ENCODE assay signal across 14 mouse cellular contexts in genomic region chr4:123971059-123971458, GRCm38 (mm10). TPM values are rescaled to one million over a fixed set of nuclear protein-coding genes. Genes with fewer than 3 reads are reported as not detected.
DNase-seq lines count a peak whose midpoint lies in the region; ATAC-seq and TF ChIP-seq lines count a peak whose summit lies in the region.
"Had no signal": no experiment of that assay in that cellular context is flagged by ENCODE, and none has a peak within 500 bp of the region (broad histone marks: within the 10 kb centered on the region; RNA-seq: fewer than 3 reads in every experiment).

No protein-coding gene starts in this region.

- H3K9me3 ChIP-seq in forebrain, embryonic 11.5 days (ENCODE audit: control insufficient read depth, low read length): no peaks in the 10 kb centered on the region
- H3K9me3 ChIP-seq in forebrain, embryonic 16.5 days (ENCODE audit: control insufficient read depth, low read length): no peaks in the 10 kb centered on the region
- no peaks in the 10 kb centered on the region for H3K9me3 ChIP-seq in liver, embryonic 12.5 days (replicated peaks)
- H3K9me3 ChIP-seq in G1E (replicated peaks): no peaks in the 10 kb centered on the region
- H3K9me3 ChIP-seq in limb, embryonic 11.5 days (ENCODE audit: control insufficient read depth, low read length): no peaks in the 10 kb centered on the region
- H3K9me3 ChIP-seq: hindbrain, embryonic 12.5 days; liver, embryonic 13.5 days; midbrain, embryonic 13.5 days had no signal

- H3K27me3 ChIP-seq in forebrain, embryonic 11.5 days (ENCODE audit: control insufficient read depth, insufficient read depth, low read length): peaks cover 3% of the 10 kb centered on the region; the same call in 1 of the 2 replicates
- no peaks in the 10 kb centered on the region for H3K27me3 ChIP-seq in forebrain, embryonic 16.5 days (replicated peaks; ENCODE audit: control insufficient read depth, insufficient read depth, low read length)
- no peaks in the 10 kb centered on the region for H3K27me3 ChIP-seq in liver, adult 2 months (ENCODE audit: control insufficient read depth, insufficient read depth, low read length)
- H3K27me3 ChIP-seq in liver, embryonic 12.5 days (replicated peaks): peaks cover 26% of the 10 kb centered on the region
- peaks cover 4% of the 10 kb centered on the region for H3K27me3 ChIP-seq in G1E (ENCODE audit: insufficient read depth, low read length)
- 0 out of 2 replicates have a peak, but pooled peaks cover 6% of the 10 kb centered on the region for H3K27me3 ChIP-seq in limb, embryonic 11.5 days (ENCODE audit: control insufficient read depth, insufficient read depth, low read length)

- WGBS in forebrain, embryonic 11.5 days: 80% methylated on average over 4 of the region's 4 CpGs
- 81% methylated on average over 4 of the region's 4 CpGs for WGBS in forebrain, embryonic 16.5 days
- 86% methylated on average over 4 of the region's 4 CpGs for WGBS in liver, adult 2 months
- 59% methylated on average over 4 of the region's 4 CpGs for WGBS in liver, embryonic 12.5 days (ENCODE audit: insufficient replicate concordance)
- WGBS in limb, embryonic 11.5 days: 83% methylated on average over 4 of the region's 4 CpGs

- H3K27ac ChIP-seq in forebrain, embryonic 11.5 days (ENCODE audit: low read depth, low read length): no peak overlapping the region
- no peak overlapping the region for H3K27ac ChIP-seq in forebrain, embryonic 16.5 days (ENCODE audit: low read length)
- no peak overlapping the region for H3K27ac ChIP-seq in liver, adult 2 months (replicated peaks; ENCODE audit: insufficient read depth, low read depth, low read length)
- H3K27ac ChIP-seq in liver, embryonic 12.5 days: no peak overlapping the region
- no peak overlapping the region for H3K27ac ChIP-seq in limb, embryonic 11.5 days (replicated peaks; ENCODE audit: low read depth, low read length)
- H3K27ac ChIP-seq: hindbrain, embryonic 12.5 days; liver, embryonic 13.5 days; midbrain, embryonic 13.5 days had no signal

- peak; percentile 67 for TF ChIP-seq CTCF in liver, adult 2 months (IDR thresholded peaks at IDR 0.05; ENCODE audit: low read depth, low read length)
- peak; percentile 46 for TF ChIP-seq CTCF in G1E (IDR thresholded peaks at IDR 0.05; ENCODE audit: low read depth, low read length)

- intact Hi-C loops in gastrocnemius, postnatal 14 days (cut with DNase I; ENCODE audit: low total_unique reads): no loop called here

- H3K4me3 ChIP-seq in forebrain, embryonic 11.5 days (ENCODE audit: low read depth, low read length): no peak overlapping the region
- no peak overlapping the region for H3K4me3 ChIP-seq in forebrain, embryonic 16.5 days (replicated peaks; ENCODE audit: low read length)
- no peak overlapping the region for H3K4me3 ChIP-seq in liver, adult 2 months (ENCODE audit: insufficient read depth, low read depth, low read length)
- no peak overlapping the region for H3K4me3 ChIP-seq in liver, embryonic 12.5 days
- H3K4me3 ChIP-seq in G1E (ENCODE audit: low read depth, low read length): no peak overlapping the region
- no peak overlapping the region for H3K4me3 ChIP-seq in limb, embryonic 11.5 days (ENCODE audit: low read depth, low read length)
- H3K4me3 ChIP-seq: hindbrain, embryonic 12.5 days; liver, embryonic 13.5 days; midbrain, embryonic 13.5 days had no signal

- TF ChIP-seq POLR2A in liver, adult 2 months (IDR thresholded peaks at IDR 0.05; ENCODE audit: extremely low read depth, insufficient read depth, low read length): no peak

- H3K36me3 ChIP-seq in forebrain, embryonic 11.5 days (ENCODE audit: control insufficient read depth, insufficient read depth, low read length): no peaks in the 10 kb centered on the region
- H3K36me3 ChIP-seq in forebrain, embryonic 16.5 days (ENCODE audit: control insufficient read depth, insufficient read depth): no peaks in the 10 kb centered on the region
- H3K36me3 ChIP-seq in liver, adult 2 months (ENCODE audit: control insufficient read depth, insufficient read depth, low read length): no peaks in the 10 kb centered on the region
- no peaks in the 10 kb centered on the region for H3K36me3 ChIP-seq in liver, embryonic 12.5 days
- no peaks in the 10 kb centered on the region for H3K36me3 ChIP-seq in G1E (replicated peaks)
- no peaks in the 10 kb centered on the region for H3K36me3 ChIP-seq in limb, embryonic 11.5 days (ENCODE audit: control insufficient read depth, insufficient read depth, low read length)
- H3K36me3 ChIP-seq: hindbrain, embryonic 12.5 days; liver, embryonic 13.5 days; midbrain, embryonic 13.5 days had no signal

- ATAC-seq in forebrain, embryonic 11.5 days (replicated peaks; ENCODE audit: low FRiP score): no peak
- no peak for ATAC-seq in forebrain, embryonic 16.5 days
- no peak for ATAC-seq in liver, embryonic 12.5 days
- ATAC-seq in G1E (ENCODE audit: extremely low read depth, insufficient number of reproducible peaks, low FRiP score, poor library complexity, severe bottlenecking): no peak
- no peak for ATAC-seq in limb, embryonic 11.5 days (ENCODE audit: insufficient number of reproducible peaks, low FRiP score, low TSS enrichment, low read depth)

- no peak overlapping the region for H3K4me2 ChIP-seq in forebrain, embryonic 11.5 days (ENCODE audit: low read depth, low read length, severe bottlenecking)
- no peak overlapping the region for H3K4me2 ChIP-seq in forebrain, embryonic 16.5 days (ENCODE audit: low read length)
- no peak overlapping the region for H3K4me2 ChIP-seq in liver, embryonic 12.5 days
- H3K4me2 ChIP-seq in limb, embryonic 11.5 days (ENCODE audit: low read depth, severe bottlenecking): no peak overlapping the region
- H3K4me2 ChIP-seq: hindbrain, embryonic 12.5 days; liver, embryonic 13.5 days; midbrain, embryonic 13.5 days had no signal

- no peak overlapping the region for H3K9ac ChIP-seq in forebrain, embryonic 11.5 days (ENCODE audit: low read length)
- no peak overlapping the region for H3K9ac ChIP-seq in forebrain, embryonic 16.5 days (replicated peaks; ENCODE audit: low read depth, low read length)
- no peak overlapping the region for H3K9ac ChIP-seq in liver, adult 2 months (ENCODE audit: low read depth, low read length)
- H3K9ac ChIP-seq in liver, embryonic 12.5 days: no peak overlapping the region
- H3K9ac ChIP-seq in limb, embryonic 11.5 days (ENCODE audit: low read length): no peak overlapping the region
- H3K9ac ChIP-seq: hindbrain, embryonic 12.5 days; liver, embryonic 13.5 days; midbrain, embryonic 13.5 days had no signal

- no peaks in the 10 kb centered on the region for H3K79me2 ChIP-seq in liver, adult 2 months (ENCODE audit: control insufficient read depth, insufficient read depth, low read length)

- peaks cover 5% of the 10 kb centered on the region; the same call in 1 of the 2 replicates for H3K4me1 ChIP-seq in forebrain, embryonic 11.5 days (replicated peaks; ENCODE audit: control insufficient read depth, insufficient read depth, low read length)
- H3K4me1 ChIP-seq in forebrain, embryonic 16.5 days (replicated peaks; ENCODE audit: control insufficient read depth, insufficient read depth, low read length): peaks cover 5% of the 10 kb centered on the region
- peaks cover 10% of the 10 kb centered on the region for H3K4me1 ChIP-seq in liver, adult 2 months (ENCODE audit: control insufficient read depth, insufficient read depth, low read length)
- H3K4me1 ChIP-seq in liver, embryonic 12.5 days: no peaks in the 10 kb centered on the region
- H3K4me1 ChIP-seq in G1E (ENCODE audit: insufficient read depth, low read depth, low read length): no peaks in the 10 kb centered on the region; the same call in 1 of the 2 replicates
- peaks cover 3% of the 10 kb centered on the region; the same call in 1 of the 2 replicates for H3K4me1 ChIP-seq in limb, embryonic 11.5 days (ENCODE audit: control insufficient read depth, insufficient read depth, low read length)

- DNase-seq in forebrain, embryonic 11.5 days (ENCODE audit: low spot score): peak; percentile 70
- DNase-seq in liver, adult 2 months (ENCODE audit: extremely low read depth, low read depth, low spot score): no peak
- DNase-seq in G1E (ENCODE audit: low spot score): no peak
- peak; percentile 47 for DNase-seq in limb, embryonic 11.5 days (ENCODE audit: low spot score)
- DNase-seq in spleen, adult 12 weeks (ENCODE audit: low spot score): no peak
- no peak for DNase-seq in gastrocnemius, postnatal 14 days
- DNase-seq: gastrocnemius, postnatal 10 days; layer of hippocampus, adult 9-11 months; liver, embryonic 13.5 days had no signal

RNA-seq across cellular contexts. Expression of gene 4930535I16Rik, which starts 53.2 kb away (rescaled TPM):
- not detected in 2 replicates for polyA plus RNA-seq in forebrain, embryonic 11.5 days (2014; fragmentation: Nextera tagmentation; extraction: Ambion mirVana)
- polyA plus RNA-seq in forebrain, embryonic 16.5 days (2015; fragmentation: Nextera tagmentation; extraction: Ambion mirVana): not detected in 2 replicates
- not detected in 2 replicates for total RNA-seq in liver, adult 2 months (2014; rRNA removed)
- polyA plus RNA-seq in liver, adult 2 months (2012; rRNA removed): 0.21 TPM in 1 of 2 replicates, not detected in the other
- not detected in 2 replicates for polyA plus RNA-seq in liver, embryonic 12.5 days (2016; fragmentation: Nextera tagmentation; extraction: Ambion mirVana)
- total RNA-seq in G1E (2014; fragmentation: Nextera tagmentation) (not detected in 2 replicates), G1E (2017) (not detected in 2 replicates)
- polyA plus RNA-seq in G1E (2012): 0.20 TPM in 1 of 2 replicates, not detected in the other
- polyA plus RNA-seq in limb, embryonic 11.5 days (2014; fragmentation: Nextera tagmentation; extraction: Ambion mirVana): not detected in 2 replicates
- total RNA-seq in gastrocnemius, postnatal 14 days (2021): not detected
- total RNA-seq: gastrocnemius, postnatal 10 days had no signal
- polyA plus RNA-seq: hindbrain, embryonic 12.5 days; liver, embryonic 13.5 days; midbrain, embryonic 13.5 days; stomach, embryonic 14.5 days had no signal

RNA-seq across cellular contexts. Expression of gene Rragc, which starts 53.8 kb away (rescaled TPM):
- 42.6 and 47.5 TPM in 2 replicates for polyA plus RNA-seq in forebrain, embryonic 11.5 days (2014; fragmentation: Nextera tagmentation; extraction: Ambion mirVana)
- polyA plus RNA-seq in forebrain, embryonic 16.5 days (2015; fragmentation: Nextera tagmentation; extraction: Ambion mirVana): 44.7 and 54.8 TPM in 2 replicates
- 32.7 and 41.6 TPM in 2 replicates for total RNA-seq in liver, adult 2 months (2014; rRNA removed)
- polyA plus RNA-seq in liver, adult 2 months (2012; rRNA removed): 26.1 and 27.3 TPM in 2 replicates
- 38.4 and 38.8 TPM in 2 replicates for polyA plus RNA-seq in liver, embryonic 12.5 days (2016; fragmentation: Nextera tagmentation; extraction: Ambion mirVana)
- total RNA-seq in G1E (2014; fragmentation: Nextera tagmentation) (50.1 and 54.7 TPM in 2 replicates), G1E (2017) (113 and 141 TPM in 2 replicates)
- polyA plus RNA-seq in G1E (2012): 24.2 and 34.2 TPM in 2 replicates
- 42.1 and 47.0 TPM in 2 replicates for polyA plus RNA-seq in limb, embryonic 11.5 days (2014; fragmentation: Nextera tagmentation; extraction: Ambion mirVana)
- total RNA-seq in gastrocnemius, postnatal 14 days (2021): 10 to 100 TPM; 21.4 to 24.2 TPM

Comparison
In these comparisons a context has a peak if more than half of its experiments do, and no peak if none do; other contexts are left out.
1. DNase-seq: peak in forebrain, embryonic 11.5 days (single experiment) and limb, embryonic 11.5 days (single experiment); none in liver, adult 2 months (single experiment), G1E (single experiment), spleen, adult 12 weeks (single experiment) and gastrocnemius, postnatal 14 days (single experiment).